Mouse (Mus musculus): Measurements from ENCODE around the gene Rnf220.

The Rnf220 gene

DNA sequence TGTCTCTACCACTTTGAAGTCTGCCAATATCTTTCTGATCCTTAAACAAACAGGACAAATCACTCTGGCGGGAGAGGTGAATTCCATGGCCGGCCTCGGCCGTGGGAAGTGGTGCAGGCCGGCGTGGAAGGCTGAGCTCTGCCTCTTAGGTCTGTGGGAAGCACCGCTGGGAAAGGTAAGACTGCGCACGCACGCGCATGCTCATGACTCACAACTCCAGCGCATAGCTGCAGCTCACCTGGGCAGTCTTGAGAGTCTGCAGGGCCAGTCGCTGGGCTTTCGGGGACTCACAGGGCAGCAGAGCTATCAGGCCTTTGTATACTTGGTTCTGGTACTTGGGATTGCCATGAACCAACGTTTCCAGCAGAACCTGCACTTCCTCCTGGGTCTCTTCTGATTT, 267.3 kb downstream of the Rnf220 start:
- no peak for DNase-seq (ENCODE audit: low read depth, low spot score)

DNA sequence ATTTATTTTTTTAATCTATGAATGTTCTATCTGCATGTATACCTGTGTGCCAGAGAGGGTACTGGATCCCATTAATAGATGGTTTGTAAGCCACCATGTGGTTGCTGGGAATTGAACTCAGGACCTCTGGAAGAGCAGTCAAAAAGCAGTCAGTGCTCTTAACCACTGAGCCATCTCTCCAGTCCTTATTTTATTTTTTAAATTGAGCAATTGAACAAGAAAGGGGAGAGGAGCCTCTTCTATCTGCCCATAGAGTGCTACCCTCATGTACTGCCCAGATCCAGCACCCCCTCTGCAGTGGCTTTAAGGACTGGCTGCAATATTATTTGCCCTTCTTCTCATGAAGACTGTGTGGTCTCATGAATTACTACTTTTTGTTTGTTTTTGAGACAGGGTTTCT, 271.6 kb downstream of the Rnf220 start:
- DNase-seq (ENCODE audit: low read depth, low spot score): no peak

DNA sequence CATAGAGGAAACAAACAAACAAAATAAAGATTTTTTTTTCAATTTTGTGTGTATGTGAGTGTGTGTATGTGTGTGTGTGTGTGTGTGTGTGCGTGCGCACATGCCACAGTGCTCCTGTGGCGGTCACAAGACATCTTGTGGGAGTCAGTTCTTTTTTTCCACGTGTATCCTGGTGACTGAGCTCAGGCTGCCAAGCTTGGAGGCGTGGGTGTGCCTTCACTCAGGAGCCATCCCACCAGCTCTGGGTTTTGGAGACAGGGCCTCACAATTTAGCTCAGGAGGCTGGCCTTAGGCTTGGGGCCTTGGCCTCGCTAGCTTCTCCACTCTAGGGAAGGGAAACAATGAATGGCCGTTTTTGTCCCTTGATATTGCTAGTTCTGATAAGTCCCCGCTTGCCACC, 272.7 kb downstream of the Rnf220 start:
- DNase-seq (ENCODE audit: low read depth, low spot score): no peak

DNA sequence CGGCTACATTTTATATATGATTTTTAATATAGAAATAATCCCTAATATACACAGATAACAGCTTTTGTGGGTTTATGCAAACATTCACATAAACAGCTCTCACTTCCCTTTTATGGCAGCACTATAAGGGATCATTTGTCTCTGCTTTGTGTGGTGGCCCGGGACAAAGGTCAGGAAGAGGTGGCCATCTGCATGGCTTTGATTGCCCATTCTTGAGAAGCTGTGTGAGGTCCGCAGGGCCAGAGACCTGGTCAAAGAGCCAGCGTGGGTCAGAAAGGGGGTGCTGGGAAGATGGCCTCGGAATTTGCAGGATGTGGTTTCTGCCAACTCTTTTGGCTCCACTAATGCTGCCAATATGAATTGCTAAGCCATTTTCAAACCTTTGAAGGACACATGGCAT, 273.9 kb downstream of the Rnf220 start:
- no peak for DNase-seq (ENCODE audit: low read depth, low spot score)

DNA sequence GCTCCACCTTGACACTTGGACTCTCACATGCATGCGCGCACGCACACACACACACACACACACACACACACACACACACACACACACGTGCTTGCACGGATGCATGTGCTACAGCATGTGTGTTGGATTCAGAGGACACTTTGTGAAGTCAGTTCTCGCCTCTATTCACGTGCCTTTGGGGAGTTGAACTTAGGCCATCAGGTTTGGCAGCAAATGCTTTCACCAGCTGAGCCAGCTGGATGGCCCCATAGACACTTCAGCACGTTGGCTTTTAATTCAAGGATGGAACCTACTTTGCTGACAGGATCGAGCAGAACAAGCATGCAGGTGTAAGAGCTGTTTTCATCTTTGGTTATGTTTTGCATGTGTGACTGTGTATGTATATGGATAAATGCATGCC, 275.0 kb downstream of the Rnf220 start:
- DNase-seq (ENCODE audit: low read depth, low spot score): no peak
